Mouse (Mus musculus) frontal cortex, postnatal 14 days (tissue): ENCODE measurements at regions not wholly inside any gene's neighbourhood (a gene's known extent, or its start where the extent isn't known, plus 50 kb on each side); places are given as distances from the start of the nearest gene placed in this dataset.

Experiments
- DNase-seq, 2 experiments: peaks; one replicate each; pipeline ENCODE4 v3.0.0; 2022; ENCODE audit warnings: low spot score in 2 of 2

DNA sequence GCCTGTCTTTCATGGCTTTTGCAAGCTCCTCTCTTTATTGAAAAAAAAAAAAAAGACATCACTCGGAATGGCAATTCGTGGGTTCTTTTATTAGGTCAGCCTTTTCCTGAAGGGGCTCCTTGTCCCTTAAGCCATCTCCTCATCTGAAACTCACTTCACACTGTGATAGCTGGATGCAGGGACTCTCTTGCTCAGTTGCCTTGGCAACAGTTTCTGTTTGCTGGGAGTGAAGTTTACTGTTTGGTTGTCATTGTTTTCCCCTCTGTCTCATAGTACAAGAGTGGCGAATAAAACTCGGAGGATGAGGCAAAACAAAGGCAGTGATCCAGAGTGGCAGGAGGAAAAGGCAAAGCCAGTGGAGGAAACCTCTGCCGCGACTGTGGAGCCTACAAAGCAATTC, 194.6 kb downstream of the Brinp2 start:
- no peak for DNase-seq

GRCm38 (mm10) chr1:158163411-158163810, 192.7 kb downstream of the Brinp2 start:
- no peak for DNase-seq

GRCm38 (mm10) chr1:158170006-158170405, 186.1 kb downstream of the Brinp2 start:
- no peak for DNase-seq

GRCm38 (mm10) chr1:158180095-158180494, 176.0 kb downstream of the Brinp2 start:
- no peak for DNase-seq

- no peak for DNase-seq
These were observed 174.8 kb downstream of the Brinp2 start for GRCm38 (mm10) chr1:158181296-158181695.

DNA sequence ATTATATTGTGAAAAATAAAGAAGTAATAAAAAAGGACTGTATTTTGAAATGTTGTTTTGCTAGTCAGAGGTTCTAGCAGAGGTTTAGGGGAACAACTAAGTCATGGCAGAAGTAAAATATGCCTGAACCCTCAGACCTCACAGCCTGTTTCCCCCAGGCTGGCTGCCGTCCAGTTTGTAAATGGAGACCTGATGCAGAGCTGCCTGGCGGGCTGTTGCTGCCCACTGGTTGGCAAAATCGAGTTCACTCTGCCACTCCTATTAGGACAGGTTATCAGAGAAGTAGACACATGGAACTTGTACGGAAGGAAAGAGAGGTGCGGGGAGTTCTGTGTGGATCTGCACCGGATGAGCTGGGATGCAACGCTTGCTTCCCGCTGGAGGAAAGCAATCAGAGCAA, 168.5 kb downstream of the Brinp2 start:
- no peak for DNase-seq

DNA sequence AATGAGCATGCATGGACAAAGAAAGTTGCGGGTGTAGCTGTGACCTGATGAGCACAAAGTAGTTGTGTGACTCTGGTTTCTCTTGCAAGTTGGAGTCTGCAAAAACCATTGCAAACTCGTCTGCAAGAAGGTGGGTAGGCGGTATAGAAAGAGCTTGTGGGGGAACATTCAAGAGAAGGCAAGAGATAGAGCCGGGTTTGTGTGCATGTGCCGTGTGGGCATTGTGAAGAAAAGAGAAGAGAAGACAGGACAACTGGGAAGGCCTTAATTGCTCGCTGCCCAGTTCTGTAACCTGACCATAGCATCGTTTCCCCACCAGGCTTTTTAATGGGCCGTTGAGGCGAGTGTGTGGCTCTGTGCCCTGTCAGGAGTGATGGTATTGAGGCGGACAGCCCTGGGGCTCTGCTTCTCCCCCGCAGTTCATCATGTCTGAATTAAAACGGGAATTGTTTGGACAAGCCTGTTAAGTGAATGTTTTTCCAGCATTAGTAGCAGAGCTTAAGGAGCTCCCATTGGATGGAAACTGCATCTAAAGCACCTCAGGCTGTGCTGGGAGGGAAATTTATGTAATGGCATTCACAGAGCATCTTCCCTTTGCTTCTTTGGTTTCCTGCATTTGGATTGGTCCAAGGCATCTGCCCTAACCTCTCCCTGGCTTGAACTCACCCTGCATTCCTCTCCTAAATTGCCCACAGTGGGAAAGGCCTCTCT, 163.1 kb downstream of the Brinp2 start:
- peak; percentile 26 to 34 for DNase-seq

DNA sequence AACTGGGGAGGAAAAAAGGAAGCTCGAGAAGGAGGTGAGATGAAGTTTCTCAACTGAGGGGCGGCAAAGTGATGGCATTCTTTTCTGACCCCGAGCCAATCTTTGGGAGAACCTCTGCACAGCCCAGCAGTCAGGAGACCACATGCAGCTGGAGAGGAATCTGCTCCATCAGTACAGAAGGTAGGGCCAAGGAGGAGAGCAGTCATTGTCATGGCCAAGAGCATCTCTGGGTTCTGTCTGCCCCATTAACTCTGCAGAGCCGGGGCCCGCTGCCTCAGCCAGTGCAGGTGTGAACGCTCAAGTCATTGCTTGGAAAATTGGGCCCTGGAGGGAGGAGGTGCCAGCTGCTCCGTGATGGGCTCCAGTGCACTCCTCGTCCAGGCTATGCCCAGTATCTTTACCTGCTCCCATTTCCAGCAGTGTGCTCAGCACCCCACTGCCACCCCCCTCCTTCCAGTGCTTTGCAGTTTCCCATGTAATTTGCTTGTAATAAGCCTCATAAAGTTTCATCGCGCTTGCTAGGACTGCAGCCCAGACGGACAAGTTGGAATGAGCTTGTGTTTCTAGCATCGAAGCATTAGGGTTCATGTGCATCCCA, 162.1 kb downstream of the Brinp2 start:
- DNase-seq = no peak
